Mouse (Mus musculus) MEL (cell line): ENCODE measurements around the gene Ncs1. TPM values are rescaled to one million over a fixed set of nuclear protein-coding genes. Genes with fewer than 3 reads are reported as not detected.
A peak's percentile ranks its signal among the peaks of the same experiment; 100 is the strongest.

Experiments
- DNase-seq: peaks from one replicate; pipeline ENCODE4 v3.0.0; 2011; ENCODE audit warnings: low read depth, low spot score
- H3K27ac ChIP-seq: 2 replicates; pipeline ENCODE4 v1.5.1; 2012; ENCODE audit warnings: low read depth, mild to moderate bottlenecking, control low read depth, low read length, moderate library complexity; ENCODE audit not compliant: control insufficient read depth
- H3K27me3 ChIP-seq, 2 experiments: fragments of 150-350 bp in 1 of 2; sonication (generic) in 1 of 2; 2 replicates each; pipeline ENCODE4 v1.6.1; 2012; ENCODE audit warnings: low read length in 2 of 2, mild to moderate bottlenecking in 2 of 2, improper control_type of control experiment in 1 of 2, moderate library complexity in 1 of 2; ENCODE audit not compliant: insufficient read depth in 2 of 2, control insufficient read depth in 1 of 2
- H3K36me3 ChIP-seq, 2 experiments: 2 replicates each; pipeline ENCODE4 v1.6.1; 2012 to 2014; ENCODE audit warnings: low read length in 2 of 2, improper control_type of control experiment in 1 of 2, inconsistent platforms in 1 of 2, mild to moderate bottlenecking in 1 of 2; ENCODE audit not compliant: insufficient read depth in 2 of 2, control insufficient read depth in 1 of 2
- H3K4me1 ChIP-seq, 2 experiments: fragments of 150-350 bp in 1 of 2; sonication (generic) in 1 of 2; 2 replicates each; pipeline ENCODE4 v1.6.1; 2012; ENCODE audit warnings: low read length in 2 of 2, improper control_type of control experiment in 1 of 2, mild to moderate bottlenecking in 1 of 2; ENCODE audit not compliant: insufficient read depth in 2 of 2, control insufficient read depth in 1 of 2
- H3K4me3 ChIP-seq, 2 experiments: fragments of 150-350 bp in 1 of 2; sonication (generic) in 1 of 2; 2 replicates each; pipeline ENCODE4 v1.5.1; 2012; ENCODE audit warnings: low read depth in 2 of 2, low read length in 2 of 2, mild to moderate bottlenecking in 2 of 2, moderate library complexity in 2 of 2, control low read depth in 1 of 2, improper control_type of control experiment in 1 of 2; ENCODE audit not compliant: control insufficient read depth in 1 of 2, insufficient read depth in 1 of 2
- H3K79me2 ChIP-seq: 2 replicates; pipeline ENCODE4 v1.6.1; 2012; ENCODE audit warnings: mild to moderate bottlenecking, low read length, moderate library complexity; ENCODE audit not compliant: control insufficient read depth, poor library complexity, insufficient read depth
- H3K9ac ChIP-seq: 2 replicates; pipeline ENCODE4 v1.6.1; 2012; ENCODE audit warnings: low read depth, mild to moderate bottlenecking, control low read depth, low read length, moderate library complexity; ENCODE audit not compliant: control insufficient read depth, poor library complexity, severe bottlenecking
- H3K9me3 ChIP-seq: fragments of 150-350 bp; sonication (generic); replicated peaks from 2 replicates; pipeline ENCODE4 v1.6.1; 2012; ENCODE audit warnings: mild to moderate bottlenecking, low read length, improper control_type of control experiment, moderate library complexity; ENCODE audit not compliant: insufficient read depth
- CHD1 ChIP-seq: IDR thresholded peaks from 2 replicates; pipeline ENCODE4 v1.6.1; 2012; ENCODE audit warnings: low read depth, mild to moderate bottlenecking, inconsistent platforms, low read length, improper control_type of control experiment
- CTCF ChIP-seq, 3 experiments: IDR thresholded peaks in 2 of 3; conservative IDR thresholded peaks in 1 of 3; 2 replicates each; pipeline ENCODE4 v1.5.1; 2011 to 2012; ENCODE audit warnings: low read length in 3 of 3, low read depth in 2 of 3, mild to moderate bottlenecking in 2 of 3, improper control_type of control experiment in 1 of 3, inconsistent platforms in 1 of 3, mixed read lengths in 1 of 3, moderate library complexity in 1 of 3; ENCODE audit not compliant: control insufficient read depth in 1 of 3, insufficient read depth in 1 of 3, poor library complexity in 1 of 3, severe bottlenecking in 1 of 3
- ELF1 ChIP-seq: IDR thresholded peaks from 2 replicates; pipeline ENCODE4 v1.6.1; 2014; ENCODE audit warnings: low read depth, mild to moderate bottlenecking, inconsistent platforms, low read length, improper control_type of control experiment, moderate library complexity
- HCFC1 ChIP-seq: IDR thresholded peaks from 2 replicates; pipeline ENCODE4 v1.6.1; 2012; ENCODE audit warnings: low read depth, mild to moderate bottlenecking, inconsistent platforms, low read length, improper control_type of control experiment, moderate library complexity
- NRF1 ChIP-seq: IDR thresholded peaks from 2 replicates; pipeline ENCODE4 v1.6.1; 2014; ENCODE audit warnings: low read depth, mild to moderate bottlenecking, inconsistent platforms, low read length, improper control_type of control experiment, moderate library complexity; ENCODE audit not compliant: poor library complexity, insufficient read depth, severe bottlenecking
- POLR2A ChIP-seq, 2 experiments: IDR thresholded peaks; 2 replicates each; pipeline ENCODE4 v1.6.1; 2011 to 2012; ENCODE audit warnings: low read length in 2 of 2, mild to moderate bottlenecking in 2 of 2, control low read depth in 1 of 2, improper control_type of control experiment in 1 of 2, low read depth in 1 of 2, moderate library complexity in 1 of 2; ENCODE audit not compliant: control insufficient read depth in 1 of 2, insufficient read depth in 1 of 2, poor library complexity in 1 of 2
- POLR2AphosphoS2 ChIP-seq: IDR thresholded peaks from 2 replicates; pipeline ENCODE4 v1.6.1; 2011; ENCODE audit warnings: low read length, improper control_type of control experiment
- POLR2AphosphoS5 ChIP-seq: IDR thresholded peaks from 2 replicates; pipeline ENCODE4 v1.6.1; 2012; ENCODE audit warnings: low read depth, borderline replicate concordance, mild to moderate bottlenecking, inconsistent platforms, low read length, moderate library complexity, mixed read lengths
- RAD21 ChIP-seq: IDR thresholded peaks from 2 replicates; pipeline ENCODE4 v1.6.1; 2011; ENCODE audit warnings: mild to moderate bottlenecking, low read depth, low read length, improper control_type of control experiment
- RCOR1 ChIP-seq: IDR thresholded peaks from 2 replicates; pipeline ENCODE4 v1.6.1; 2012; ENCODE audit warnings: low read depth, mild to moderate bottlenecking, inconsistent platforms, low read length, improper control_type of control experiment
- SIN3A ChIP-seq: IDR thresholded peaks from 2 replicates; pipeline ENCODE4 v1.6.1; 2012; ENCODE audit warnings: low read length, improper control_type of control experiment, inconsistent platforms
- SMC3 ChIP-seq: IDR thresholded peaks from 2 replicates; pipeline ENCODE4 v1.6.1; 2011; ENCODE audit warnings: low read depth, low read length, improper control_type of control experiment
- TBP ChIP-seq: IDR thresholded peaks from 2 replicates; pipeline ENCODE4 v1.8.0; 2011; ENCODE audit warnings: low read depth, low read length, improper control_type of control experiment
- UBTF ChIP-seq: IDR thresholded peaks from 2 replicates; pipeline ENCODE4 v1.6.1; 2012; ENCODE audit warnings: low read depth, mild to moderate bottlenecking, inconsistent platforms, low read length, improper control_type of control experiment, moderate library complexity, borderline replicate concordance; ENCODE audit not compliant: insufficient read depth
- ZC3H11A ChIP-seq: IDR thresholded peaks from 2 replicates; pipeline ENCODE4 v1.6.1; 2012; ENCODE audit warnings: low read depth, mild to moderate bottlenecking, inconsistent platforms, low read length, improper control_type of control experiment
- ZKSCAN1 ChIP-seq: IDR thresholded peaks from 2 replicates; pipeline ENCODE4 v1.6.1; 2012; ENCODE audit warnings: low read depth, mild to moderate bottlenecking, inconsistent platforms, low read length, improper control_type of control experiment, moderate library complexity
- ZMIZ1 ChIP-seq: IDR thresholded peaks from 2 replicates; pipeline ENCODE4 v1.6.1; 2012; ENCODE audit warnings: low read depth, mild to moderate bottlenecking, inconsistent platforms, low read length, improper control_type of control experiment, moderate library complexity
- ZNF384 ChIP-seq: IDR thresholded peaks from 2 replicates; pipeline ENCODE4 v1.6.1; 2012; ENCODE audit warnings: low read depth, mild to moderate bottlenecking, inconsistent platforms, low read length, improper control_type of control experiment
- polyA plus RNA-seq, 2 experiments: library from polyadenylated mRNA; stranded (reverse) in 1 of 2; unstranded in 1 of 2; fragments of >175 nt in 1 of 2; fragments of >200 nt in 1 of 2; gene quantifications; 2 replicates each; pipeline versions ENCODE4 v1.2.1 to v1.2.4; 2012; ENCODE audit warnings: low replicate concordance in 2 of 2, low read depth in 1 of 2; ENCODE audit not compliant: insufficient read length in 2 of 2, insufficient read depth in 1 of 2, missing spikeins in 1 of 2
- total RNA-seq: library from RNA; depleted of rRNA; stranded (reverse); fragments of 300-350 nt; gene quantifications from 2 replicates; pipeline ENCODE4 v1.2.3, GENCODE M21; 2012

Gene Ncs1
- total and polyA plus RNA-seq, 3 experiments: 14.5 to 17.6 TPM; not detected in 1

GRCm38 (mm10) chr2:31278483-31278882 lies 32.9 kb downstream of the Ncs1 start:
- H3K36me3 ChIP-seq: no peaks in the 10 kb centered on the region
- no peaks in the 10 kb centered on the region for H3K9me3 ChIP-seq
- no peaks in the 10 kb centered on the region for H3K79me2 ChIP-seq
- no peak for DNase-seq
- no peak overlapping the region for H3K4me3 ChIP-seq
- H3K27ac ChIP-seq: no peak overlapping the region
- H3K9ac ChIP-seq: no peak overlapping the region
- TF ChIP-seq SMC3: no peak
- no peaks in the 10 kb centered on the region for H3K27me3 ChIP-seq
- H3K4me1 ChIP-seq: no peaks in the 10 kb centered on the region

- no peak for TF ChIP-seq ZMIZ1
- TF ChIP-seq POLR2AphosphoS2: no peak
- TF ChIP-seq ZKSCAN1: no peak
- no peak for TF ChIP-seq POLR2A (IDR thresholded peaks at IDR 0.05; ENCODE audit: control insufficient read depth in 1 of 2, insufficient read depth in 1 of 2, low read depth in 1 of 2, low read length in 2 of 2, poor library complexity in 1 of 2)
- TF ChIP-seq NRF1: no peak
- no peak for TF ChIP-seq RCOR1
- TF ChIP-seq RAD21: no peak
- Histone ChIP-seq H3K36me3 (no peaks in the 10 kb centered on the region; a peak in 1 of 4 replicates), H3K9me3 (no peaks in the 10 kb centered on the region), H3K79me2 (no peaks in the 10 kb centered on the region), H3K4me3 (no peak overlapping the region), H3K27me3 (no peaks in the 10 kb centered on the region), H3K27ac (no peak overlapping the region), H3K4me1 (no peaks in the 10 kb centered on the region), H3K9ac (no peak overlapping the region)
- DNase-seq: no peak
Observed at GRCm38 (mm10) chr2:31281138-31281537, 35.5 kb downstream of the Ncs1 start.

- no peak overlapping the region for H3K4me3 ChIP-seq
- no peak overlapping the region for H3K27ac ChIP-seq
- H3K4me1 ChIP-seq: no peaks in the 10 kb centered on the region
- TF ChIP-seq CHD1: no peak
- peak; percentile 48 to 53 (median 48) for TF ChIP-seq CTCF (IDR thresholded peaks at IDR 0.05 in 2 of 3, conservative IDR thresholded peaks at IDR 0.05 in 1 of 3; ENCODE audit: control insufficient read depth in 1 of 3, insufficient read depth in 1 of 3, low read depth in 2 of 3, low read length in 3 of 3, poor library complexity in 1 of 3, severe bottlenecking in 1 of 3)
- no peak for DNase-seq
- H3K27me3 ChIP-seq: no peaks in the 10 kb centered on the region
- no peaks in the 10 kb centered on the region for H3K79me2 ChIP-seq
- no peak overlapping the region for H3K9ac ChIP-seq
- no peaks in the 10 kb centered on the region for H3K9me3 ChIP-seq
- no peaks in the 10 kb centered on the region; a peak in 1 of 4 replicates for H3K36me3 ChIP-seq
Observed at GRCm38 (mm10) chr2:31282266-31282665, 36.6 kb downstream of the Ncs1 start.

GRCm38 (mm10) chr2:31282880-31283279 lies 37.3 kb downstream of the Ncs1 start:
- no peaks in the 10 kb centered on the region for H3K4me1 ChIP-seq
- no peak for TF ChIP-seq SMC3
- TF ChIP-seq HCFC1: no peak
- no peak for TF ChIP-seq ELF1
- TF ChIP-seq ZC3H11A: no peak
- no peak for TF ChIP-seq UBTF
- no peak for TF ChIP-seq ZNF384
- no peak for TF ChIP-seq POLR2AphosphoS5
- no peak for TF ChIP-seq TBP
- TF ChIP-seq SIN3A: no peak
- TF ChIP-seq, all 39 proteins: peak for 0
- no peaks in the 10 kb centered on the region; a peak in 1 of 4 replicates for H3K36me3 ChIP-seq
- no peak overlapping the region for H3K9ac ChIP-seq
- no peaks in the 10 kb centered on the region for H3K79me2 ChIP-seq
- no peak overlapping the region for H3K27ac ChIP-seq
- DNase-seq: no peak
- no peak overlapping the region for H3K4me3 ChIP-seq
- H3K27me3 ChIP-seq: no peaks in the 10 kb centered on the region
- H3K9me3 ChIP-seq: no peaks in the 10 kb centered on the region
